Mouse (Mus musculus): ENCODE results near the gene Armc9. TPM values are rescaled to one million over a fixed set of nuclear protein-coding genes. Genes with fewer than 3 reads are reported as not detected.

Armc9 gene
- total and polyA plus RNA-seq, 2 experiments from 2014 or later = 1.5 to 5.1 TPM

DNA sequence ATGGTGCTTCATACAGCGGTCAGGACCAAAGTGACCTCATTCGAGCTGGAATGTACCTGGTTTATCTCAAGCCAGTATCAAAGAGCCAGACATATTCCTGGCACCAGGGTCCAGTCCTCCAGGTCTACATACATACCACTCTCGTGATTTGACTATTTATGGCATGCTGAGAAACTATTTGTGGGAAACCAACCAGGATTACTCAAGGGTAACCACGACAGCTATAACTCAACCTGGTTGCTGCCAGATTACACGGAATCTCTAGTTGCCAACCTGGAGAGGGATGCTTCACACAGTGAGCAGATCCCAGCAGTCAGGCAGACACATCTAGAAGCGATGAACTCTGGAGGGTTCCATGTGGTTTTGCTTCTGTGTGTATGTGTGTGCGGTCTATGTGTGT, 3.2 kb upstream of the Armc9 start:
- DNase-seq (ENCODE audit: low spot score) (no peak), ATAC-seq (ENCODE audit: insufficient read depth, low read depth) (no peak; the same call in 1 of the 2 replicates)
- H3K4me1 ChIP-seq (ENCODE audit: control insufficient read depth, insufficient read depth) = peaks cover 5% of the 10 kb centered on the region; the same call in 1 of the 2 replicates
- no peak overlapping the region for H3K4me3 ChIP-seq (ENCODE audit: low read depth, low read length)
- H3K9ac ChIP-seq (replicated peaks; ENCODE audit: low read depth, low read length) = no peak overlapping the region
- 48% methylated on average over 7 of the region's 7 CpGs for WGBS
- H3K36me3 ChIP-seq (replicated peaks; ENCODE audit: control insufficient read depth, insufficient read depth, low read length) = no peaks in the 10 kb centered on the region
- no peaks in the 10 kb centered on the region for H3K27me3 ChIP-seq (ENCODE audit: control insufficient read depth, insufficient read depth, low read length)
- no peaks in the 10 kb centered on the region for H3K9me3 ChIP-seq (replicated peaks; ENCODE audit: control insufficient read depth, low read length)
- TF ChIP-seq CTCF (IDR thresholded peaks at IDR 0.05; ENCODE audit: low read depth) = no peak
- TF ChIP-seq EP300 (IDR thresholded peaks at IDR 0.05; ENCODE audit: low read depth) = no peak
- no peak overlapping the region for H3K4me2 ChIP-seq (ENCODE audit: low read depth, low read length)
- no peak overlapping the region for H3K27ac ChIP-seq (ENCODE audit: low read depth)

- TF ChIP-seq EP300 (IDR thresholded peaks at IDR 0.05; ENCODE audit: low read depth) (no peak), CTCF (IDR thresholded peaks at IDR 0.05; ENCODE audit: low read depth) (peak; percentile 20; the same call in 1 of the 2 replicates)
- no peak for DNase-seq (ENCODE audit: low spot score)
- no peak for ATAC-seq (ENCODE audit: insufficient read depth, low read depth)
- WGBS = 90% methylated on average over 1 of the region's 1 CpGs
- Histone ChIP-seq H3K27ac (ENCODE audit: low read depth) (no peak overlapping the region), H3K4me3 (ENCODE audit: low read depth, low read length) (no peak overlapping the region), H3K9ac (replicated peaks; ENCODE audit: low read depth, low read length) (no peak overlapping the region), H3K4me1 (ENCODE audit: control insufficient read depth, insufficient read depth) (peaks cover 5% of the 10 kb centered on the region; the same call in 1 of the 2 replicates), H3K4me2 (ENCODE audit: low read depth, low read length) (no peak overlapping the region), H3K9me3 (replicated peaks; ENCODE audit: control insufficient read depth, low read length) (no peaks in the 10 kb centered on the region), H3K27me3 (ENCODE audit: control insufficient read depth, insufficient read depth, low read length) (no peaks in the 10 kb centered on the region), H3K36me3 (replicated peaks; ENCODE audit: control insufficient read depth, insufficient read depth, low read length) (0 out of 2 replicates have a peak, but pooled peaks cover 5% of the 10 kb centered on the region)
These were observed 2.0 kb upstream of the Armc9 start for GRCm38 (mm10) chr1:86152618-86153017.

DNA sequence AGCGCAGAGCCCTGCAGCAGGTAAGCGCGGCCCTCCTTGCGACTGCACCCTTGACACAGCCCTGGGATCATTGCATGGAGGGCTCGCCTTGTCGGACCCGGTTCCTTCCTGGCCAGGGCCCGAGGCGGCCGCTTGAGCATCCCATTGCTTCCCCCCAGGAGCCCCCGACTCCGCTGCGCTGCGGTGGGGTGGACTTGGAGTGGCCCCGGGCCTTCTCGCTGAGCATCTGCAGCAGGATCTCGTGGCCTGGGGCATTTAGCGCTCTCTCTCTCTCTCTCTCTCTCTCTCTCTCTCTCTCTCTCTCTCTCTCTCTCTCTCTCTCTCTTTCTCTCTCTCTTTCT, 214 bp downstream of the Armc9 start:
- H3K27me3 ChIP-seq (ENCODE audit: control insufficient read depth, insufficient read depth, low read length) = no peaks in the 10 kb centered on the region
- ATAC-seq (ENCODE audit: insufficient read depth, low read depth) (peak; percentile 14), DNase-seq (ENCODE audit: low spot score) (no peak)
- no peak overlapping the region for H3K27ac ChIP-seq (ENCODE audit: low read depth)
- H3K4me1 ChIP-seq (ENCODE audit: control insufficient read depth, insufficient read depth) = peaks cover 5% of the 10 kb centered on the region; the same call in 1 of the 2 replicates
- TF ChIP-seq EP300 (IDR thresholded peaks at IDR 0.05; ENCODE audit: low read depth) = no peak
- TF ChIP-seq CTCF (IDR thresholded peaks at IDR 0.05; ENCODE audit: low read depth) = no peak
- WGBS = under 1% methylated on average over 13 of the region's 18 CpGs
- 0 out of 2 replicates have a peak, but pooled peaks cover 5% of the 10 kb centered on the region for H3K36me3 ChIP-seq (replicated peaks; ENCODE audit: control insufficient read depth, insufficient read depth, low read length)
- peak overlapping the region; percentile 85 for H3K4me3 ChIP-seq (ENCODE audit: low read depth, low read length)
- no peaks in the 10 kb centered on the region for H3K9me3 ChIP-seq (replicated peaks; ENCODE audit: control insufficient read depth, low read length)
- peak overlapping the region; percentile 68 for H3K9ac ChIP-seq (replicated peaks; ENCODE audit: low read depth, low read length)
- peak overlapping the region; percentile 97 for H3K4me2 ChIP-seq (ENCODE audit: low read depth, low read length)

DNA sequence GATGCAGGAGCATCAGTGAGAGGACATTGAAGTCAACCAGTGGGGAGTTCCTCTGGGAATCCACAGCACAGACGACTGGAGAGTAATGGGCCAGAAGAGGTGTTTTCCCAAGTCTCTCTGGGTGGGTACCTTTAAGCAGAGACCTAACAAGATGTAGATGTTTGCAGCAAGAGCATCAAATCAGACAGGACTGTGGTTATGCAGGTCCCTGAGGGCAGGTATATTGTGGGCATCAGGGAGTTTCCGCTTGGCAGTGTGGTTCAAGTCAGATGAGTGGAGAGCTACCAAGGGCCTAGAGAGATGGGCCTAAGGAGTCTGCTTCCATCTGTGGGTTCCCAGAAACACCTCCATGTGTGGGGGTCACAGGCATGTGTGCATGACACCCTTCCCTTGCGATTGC, 1.5 kb downstream of the Armc9 start:
- DNase-seq (ENCODE audit: low spot score) (no peak), ATAC-seq (ENCODE audit: insufficient read depth, low read depth) (no peak)
- Histone ChIP-seq H3K27ac (ENCODE audit: low read depth) (no peak overlapping the region), H3K27me3 (ENCODE audit: control insufficient read depth, insufficient read depth, low read length) (no peaks in the 10 kb centered on the region), H3K9ac (replicated peaks; ENCODE audit: low read depth, low read length) (0 out of 2 replicates have a peak overlapping the region, but pooled peaks have one; percentile 30), H3K4me2 (ENCODE audit: low read depth, low read length) (no peak overlapping the region), H3K9me3 (replicated peaks; ENCODE audit: control insufficient read depth, low read length) (no peaks in the 10 kb centered on the region), H3K36me3 (replicated peaks; ENCODE audit: control insufficient read depth, insufficient read depth, low read length) (peaks cover 16% of the 10 kb centered on the region), H3K4me1 (ENCODE audit: control insufficient read depth, insufficient read depth) (peaks cover 5% of the 10 kb centered on the region; the same call in 1 of the 2 replicates), H3K4me3 (ENCODE audit: low read depth, low read length) (no peak overlapping the region)
- no peak for TF ChIP-seq CTCF (IDR thresholded peaks at IDR 0.05; ENCODE audit: low read depth)
- no peak for TF ChIP-seq EP300 (IDR thresholded peaks at IDR 0.05; ENCODE audit: low read depth)
- WGBS = 74% methylated on average over 3 of the region's 3 CpGs

DNA sequence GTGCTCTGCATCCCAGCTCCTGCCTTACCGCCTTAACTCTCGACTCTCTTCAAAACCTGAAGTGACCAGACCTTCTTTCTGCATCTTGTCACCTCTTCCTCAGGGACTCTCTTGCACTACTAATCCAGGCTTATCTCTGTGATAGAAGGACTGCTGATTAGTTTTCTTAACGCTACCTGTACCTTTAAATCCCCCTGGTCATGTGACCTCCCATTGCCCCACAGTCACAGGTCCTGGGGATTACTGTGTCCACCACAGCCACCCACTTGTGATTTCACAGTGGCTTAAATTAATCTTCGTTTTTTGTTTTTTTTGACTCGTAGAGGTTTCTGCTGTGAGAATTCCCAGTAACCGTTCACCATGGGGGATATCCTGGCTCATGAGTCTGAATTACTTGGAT, 2.0 kb downstream of the Armc9 start:
- ATAC-seq (ENCODE audit: insufficient read depth, low read depth) = no peak
- Histone ChIP-seq H3K9ac (replicated peaks; ENCODE audit: low read depth, low read length) (no peak overlapping the region), H3K9me3 (replicated peaks; ENCODE audit: control insufficient read depth, low read length) (no peaks in the 10 kb centered on the region), H3K27me3 (ENCODE audit: control insufficient read depth, insufficient read depth, low read length) (no peaks in the 10 kb centered on the region), H3K27ac (ENCODE audit: low read depth) (no peak overlapping the region), H3K4me2 (ENCODE audit: low read depth, low read length) (no peak overlapping the region), H3K4me3 (ENCODE audit: low read depth, low read length) (no peak overlapping the region), H3K4me1 (ENCODE audit: control insufficient read depth, insufficient read depth) (peaks cover 10% of the 10 kb centered on the region; the same call in 1 of the 2 replicates), H3K36me3 (replicated peaks; ENCODE audit: control insufficient read depth, insufficient read depth, low read length) (peaks cover 20% of the 10 kb centered on the region)
- no peak for TF ChIP-seq CTCF (IDR thresholded peaks at IDR 0.05; ENCODE audit: low read depth)
- TF ChIP-seq EP300 (IDR thresholded peaks at IDR 0.05; ENCODE audit: low read depth) = no peak
- WGBS = 73% methylated on average over 6 of the region's 6 CpGs
- no peak for DNase-seq (ENCODE audit: low spot score)

DNA sequence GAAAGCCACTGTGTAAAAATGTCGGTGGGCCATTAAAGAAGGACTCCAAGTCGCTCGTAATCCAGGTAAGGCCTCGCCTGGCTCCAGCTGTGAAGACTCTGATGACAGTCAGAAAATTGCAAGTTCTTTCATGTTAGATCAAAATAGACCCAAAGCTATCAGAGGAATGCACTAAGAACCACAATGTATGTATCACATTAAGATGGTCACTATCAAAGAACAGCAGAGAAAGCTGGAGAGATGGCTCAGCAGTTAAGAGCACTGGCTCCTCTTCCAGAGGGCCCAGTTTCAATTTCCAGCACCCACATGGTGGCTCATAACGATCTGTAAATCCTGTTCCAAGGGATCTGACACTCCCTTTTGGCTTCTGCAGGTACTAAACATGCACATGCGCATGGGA, 5.5 kb downstream of the Armc9 start:
- H3K9ac ChIP-seq (replicated peaks; ENCODE audit: low read depth, low read length) = no peak overlapping the region
- no peak overlapping the region for H3K4me2 ChIP-seq (ENCODE audit: low read depth, low read length)
- H3K27me3 ChIP-seq (ENCODE audit: control insufficient read depth, insufficient read depth, low read length) = no peaks in the 10 kb centered on the region
- ATAC-seq (ENCODE audit: insufficient read depth, low read depth) (no peak), DNase-seq (ENCODE audit: low spot score) (no peak)
- no peak overlapping the region for H3K27ac ChIP-seq (ENCODE audit: low read depth)
- peaks cover 7% of the 10 kb centered on the region; the same call in 1 of the 2 replicates for H3K4me1 ChIP-seq (ENCODE audit: control insufficient read depth, insufficient read depth)
- no peaks in the 10 kb centered on the region for H3K9me3 ChIP-seq (replicated peaks; ENCODE audit: control insufficient read depth, low read length)
- 91% methylated on average over 6 of the region's 6 CpGs for WGBS
- H3K4me3 ChIP-seq (ENCODE audit: low read depth, low read length) = no peak overlapping the region
- H3K36me3 ChIP-seq (replicated peaks; ENCODE audit: control insufficient read depth, insufficient read depth, low read length) = peaks cover 32% of the 10 kb centered on the region
- TF ChIP-seq CTCF (IDR thresholded peaks at IDR 0.05; ENCODE audit: low read depth) (no peak), EP300 (IDR thresholded peaks at IDR 0.05; ENCODE audit: low read depth) (no peak)
